Mouse (Mus musculus) forebrain, embryonic 10.5 days (tissue): ENCODE data around the gene Exoc6. TPM values are rescaled to one million over a fixed set of nuclear protein-coding genes. Genes with fewer than 3 reads are reported as not detected.

Experiments used
- DNase-seq: peaks from one replicate; pipeline ENCODE4 v3.0.0-alpha.2; 2017; ENCODE audit warnings: low spot score; ENCODE audit errors: extremely low spot score
- H3K27ac ChIP-seq: fragments of 300-500 bp; sonication (generic); 2 replicates; pipeline ENCODE4 v1.5.1; 2016; ENCODE audit warnings: mild to moderate bottlenecking
- H3K27me3 ChIP-seq: fragments of 300-500 bp; sonication (generic); 2 replicates; pipeline ENCODE4 v1.6.1; 2016; ENCODE audit warnings: mild to moderate bottlenecking; ENCODE audit not compliant: poor library complexity, severe bottlenecking
- H3K36me3 ChIP-seq: fragments of 300-500 bp; sonication (generic); replicated peaks from 2 replicates; pipeline ENCODE4 v1.6.1; 2016; ENCODE audit warnings: mild to moderate bottlenecking, moderate library complexity
- H3K4me1 ChIP-seq: fragments of 300-500 bp; sonication (generic); 2 replicates; pipeline ENCODE4 v1.6.1; 2016
- H3K4me3 ChIP-seq: fragments of 300-500 bp; sonication (generic); 2 replicates; pipeline ENCODE4 v1.5.1; 2016; ENCODE audit warnings: mild to moderate bottlenecking, moderate library complexity
- H3K9me3 ChIP-seq: fragments of 300-500 bp; sonication (generic); 2 replicates; pipeline ENCODE4 v1.6.1; 2016; ENCODE audit warnings: mild to moderate bottlenecking, moderate library complexity
- WGBS: fragments of 180-500 bp; shearing (Covaris S2); methylation state at CpG from one replicate; pipeline ENCODE4 v1.1.7; 2016; 5-methylcytosine and 5-hydroxymethylcytosine counted together
- polyA plus RNA-seq: library from polyadenylated mRNA; unstranded; fragments of >200 nt; fragmentation: Nextera tagmentation; extraction: Ambion mirVana; gene quantifications from 2 replicates; pipeline ENCODE4 v1.2.1, GENCODE M21; 2016

Gene Exoc6
- polyA plus RNA-seq, 1 experiment from 2014 or later = 9.3 TPM

DNA sequence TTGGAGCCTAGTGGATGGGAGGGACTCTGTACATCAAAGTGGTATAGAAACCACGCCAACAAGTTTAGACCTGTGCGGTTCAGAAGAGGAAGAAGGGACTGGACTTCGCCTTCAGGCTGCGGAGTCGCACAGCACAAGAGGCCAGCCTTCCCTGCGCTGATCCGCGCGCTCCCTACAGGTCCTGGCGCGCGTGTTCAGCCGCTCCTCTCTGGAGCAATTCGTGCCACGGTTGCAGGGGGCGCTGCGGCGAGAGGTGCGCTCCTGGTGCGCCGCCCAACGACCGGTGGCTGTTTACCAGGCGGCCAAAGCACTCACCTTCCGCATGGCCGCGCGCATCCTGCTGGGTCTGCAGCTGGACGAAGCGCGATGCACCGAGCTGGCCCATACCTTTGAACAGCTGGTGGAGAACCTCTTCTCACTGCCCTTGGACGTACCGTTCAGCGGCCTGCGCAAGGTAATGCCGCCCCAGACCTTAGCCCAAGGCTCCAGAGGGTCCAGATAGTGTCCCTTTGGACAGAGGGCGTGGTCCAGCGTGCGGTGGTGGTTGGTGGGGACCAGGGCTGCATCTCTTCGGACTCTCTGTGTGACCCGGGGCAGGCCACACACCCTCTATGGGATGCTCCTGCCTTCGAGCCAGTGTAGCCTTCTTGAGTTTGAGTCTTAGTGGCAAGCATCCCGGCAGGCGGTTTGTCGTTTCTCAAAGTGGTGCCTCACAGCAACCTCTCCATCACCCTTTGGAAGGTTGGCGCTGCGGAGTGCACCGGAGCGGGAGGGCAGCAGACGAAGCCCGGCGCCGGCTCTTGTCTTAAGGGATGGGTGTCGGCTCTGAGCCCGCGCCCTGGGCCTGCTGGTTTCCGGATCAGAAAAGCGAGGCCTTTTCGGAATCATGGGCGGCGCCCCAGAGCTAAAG, 137.0 kb downstream of the Exoc6 start:
- Histone ChIP-seq H3K9me3 (no peaks in the 10 kb centered on the region), H3K4me1 (peaks cover 45% of the 10 kb centered on the region), H3K27ac (no peak overlapping the region), H3K36me3 (no peaks in the 10 kb centered on the region), H3K4me3 (peak overlapping the region; percentile 27), H3K27me3 (peaks cover 100% of the 10 kb centered on the region)
- 2% methylated on average over 62 of the region's 62 CpGs for WGBS
- DNase-seq = peak; percentile 49

DNA sequence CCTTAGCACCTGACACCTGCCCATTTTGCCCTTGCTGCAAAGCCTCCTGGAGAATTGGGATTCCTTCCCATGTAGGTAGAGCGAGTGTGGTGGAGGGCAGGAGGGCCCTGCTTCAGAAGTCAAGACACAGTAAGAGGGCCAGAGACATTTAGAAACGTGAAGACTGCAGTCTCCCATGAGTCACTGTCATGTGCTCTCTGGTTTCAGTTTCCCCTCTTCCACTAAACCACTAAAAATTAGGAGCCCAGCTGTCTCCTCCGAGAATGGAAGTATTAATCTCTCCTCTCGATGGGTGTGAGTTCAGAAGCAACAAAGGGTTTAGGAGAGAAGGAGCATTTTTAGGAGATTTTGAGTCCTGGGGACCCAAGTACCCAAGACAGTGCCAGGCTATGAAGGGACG, 139.3 kb downstream of the Exoc6 start:
- no peak overlapping the region for H3K27ac ChIP-seq
- no peaks in the 10 kb centered on the region for H3K9me3 ChIP-seq
- peaks cover 100% of the 10 kb centered on the region for H3K27me3 ChIP-seq
- H3K4me1 ChIP-seq = peaks cover 54% of the 10 kb centered on the region
- H3K4me3 ChIP-seq = no peak overlapping the region
- no peaks in the 10 kb centered on the region for H3K36me3 ChIP-seq
- DNase-seq = no peak
- WGBS = 45% methylated on average over 5 of the region's 5 CpGs

DNA sequence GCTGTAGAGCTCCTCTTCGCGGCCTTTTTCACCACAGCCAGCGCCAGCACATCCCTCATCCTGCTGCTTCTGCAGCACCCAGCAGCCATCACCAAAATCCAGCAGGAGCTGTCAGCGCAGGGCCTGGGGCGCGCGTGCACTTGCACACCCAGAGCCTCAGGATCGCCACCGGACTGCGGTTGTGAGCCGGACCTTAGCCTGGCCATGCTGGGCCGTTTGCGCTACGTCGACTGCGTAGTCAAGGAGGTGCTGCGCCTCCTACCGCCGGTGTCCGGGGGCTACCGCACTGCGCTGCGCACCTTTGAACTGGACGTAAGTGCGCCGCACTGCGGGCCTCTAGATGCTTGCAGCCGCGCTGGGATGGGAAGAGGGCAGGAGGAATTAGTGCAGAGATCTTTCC, 140.5 kb downstream of the Exoc6 start:
- peak overlapping the region; percentile 34 for H3K4me3 ChIP-seq
- DNase-seq = peak; percentile 60
- H3K27me3 ChIP-seq = peaks cover 100% of the 10 kb centered on the region
- 2% methylated on average over 29 of the region's 29 CpGs for WGBS
- H3K36me3 ChIP-seq = no peaks in the 10 kb centered on the region
- no peak overlapping the region for H3K27ac ChIP-seq
- H3K9me3 ChIP-seq = no peaks in the 10 kb centered on the region
- peaks cover 49% of the 10 kb centered on the region for H3K4me1 ChIP-seq

DNA sequence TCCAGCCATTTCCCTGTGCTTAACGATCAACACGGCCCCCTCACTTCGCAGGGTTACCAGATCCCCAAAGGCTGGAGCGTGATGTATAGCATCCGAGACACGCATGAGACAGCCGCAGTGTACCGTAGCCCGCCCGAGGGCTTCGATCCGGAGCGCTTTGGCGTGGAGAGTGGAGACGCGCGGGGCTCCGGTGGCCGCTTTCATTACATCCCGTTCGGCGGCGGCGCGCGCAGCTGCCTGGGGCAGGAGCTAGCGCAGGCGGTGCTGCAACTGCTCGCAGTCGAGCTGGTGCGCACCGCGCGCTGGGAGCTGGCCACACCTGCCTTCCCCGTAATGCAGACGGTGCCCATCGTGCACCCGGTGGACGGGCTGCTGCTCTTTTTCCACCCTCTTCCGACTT, 142.7 kb downstream of the Exoc6 start:
- H3K36me3 ChIP-seq = no peaks in the 10 kb centered on the region
- H3K9me3 ChIP-seq = no peaks in the 10 kb centered on the region
- peaks cover 51% of the 10 kb centered on the region for H3K4me1 ChIP-seq
- under 1% methylated on average over 40 of the region's 40 CpGs for WGBS
- H3K27me3 ChIP-seq = peaks cover 100% of the 10 kb centered on the region
- H3K4me3 ChIP-seq = peak overlapping the region; percentile 47
- DNase-seq = peak; percentile 65
- H3K27ac ChIP-seq = no peak overlapping the region

DNA sequence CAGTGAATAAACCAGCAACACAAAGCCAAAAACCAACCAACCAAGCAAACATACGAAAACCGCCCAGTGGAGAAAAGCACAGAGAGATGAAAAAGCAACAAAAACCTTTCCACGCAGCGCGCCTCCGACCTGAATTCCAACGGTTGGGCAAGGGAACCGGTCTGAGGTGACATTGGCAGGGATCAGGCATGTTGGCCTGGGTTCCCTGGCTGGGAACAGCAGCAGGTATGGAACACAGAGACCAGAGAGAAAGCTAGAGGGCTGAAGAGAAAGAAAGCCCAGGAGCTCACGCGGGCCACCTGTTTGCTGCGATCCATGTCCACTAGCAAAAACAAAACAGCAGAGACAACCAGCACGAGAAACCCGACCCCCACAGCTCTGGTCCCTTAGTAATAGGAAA, 144.9 kb downstream of the Exoc6 start:
- H3K27ac ChIP-seq = no peak overlapping the region
- peaks cover 100% of the 10 kb centered on the region for H3K27me3 ChIP-seq
- no peaks in the 10 kb centered on the region for H3K36me3 ChIP-seq
- WGBS = 29% methylated on average over 13 of the region's 13 CpGs
- no peak for DNase-seq
- peaks cover 65% of the 10 kb centered on the region for H3K4me1 ChIP-seq
- H3K9me3 ChIP-seq = no peaks in the 10 kb centered on the region
- no peak overlapping the region; the same call in 1 of the 2 replicates for H3K4me3 ChIP-seq

DNA sequence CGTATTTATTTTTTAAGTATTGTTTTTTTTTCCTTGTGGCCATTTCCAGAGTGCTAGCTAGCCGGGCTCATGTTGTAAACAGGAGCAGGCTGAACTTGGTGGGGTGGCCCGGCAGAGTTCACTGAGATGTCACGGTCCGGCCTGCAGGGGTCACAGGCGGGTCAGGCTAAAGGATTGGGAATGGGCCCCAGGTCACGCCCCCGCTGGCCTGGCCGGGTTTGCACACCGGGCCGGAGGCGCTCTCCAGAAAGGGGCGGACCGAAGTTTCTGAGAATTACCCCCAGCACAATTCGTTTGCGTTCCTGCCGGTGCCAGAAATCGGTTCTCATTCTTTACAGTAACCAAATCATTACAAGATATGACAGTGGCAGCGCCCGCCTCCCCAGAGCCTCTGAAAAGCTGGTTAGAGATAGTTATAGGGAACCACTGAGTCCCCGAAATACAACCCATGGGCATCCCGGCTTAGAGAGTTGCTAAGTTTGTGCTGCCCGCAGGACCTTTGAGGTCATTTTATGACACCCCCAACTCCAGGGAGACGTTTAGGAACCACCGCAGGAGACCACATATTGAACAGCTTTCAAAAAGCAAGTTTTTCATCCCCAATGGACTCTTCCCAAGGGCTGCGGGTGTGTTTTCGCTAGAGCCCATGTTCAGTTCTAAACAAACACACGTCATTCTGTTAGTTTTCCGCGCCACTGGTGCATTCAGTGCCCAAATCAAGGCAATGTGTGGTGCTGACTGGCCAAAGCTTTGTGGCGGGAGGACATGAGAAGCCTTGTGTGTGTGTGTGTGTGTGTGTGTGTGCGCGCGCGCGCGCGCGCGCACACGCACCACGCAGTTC, 145.8 kb downstream of the Exoc6 start:
- peaks cover 59% of the 10 kb centered on the region for H3K4me1 ChIP-seq
- H3K4me3 ChIP-seq = peak overlapping the region; percentile 47
- peaks cover 100% of the 10 kb centered on the region for H3K27me3 ChIP-seq
- WGBS = 3% methylated on average over 42 of the region's 42 CpGs
- H3K9me3 ChIP-seq = no peaks in the 10 kb centered on the region
- H3K36me3 ChIP-seq = no peaks in the 10 kb centered on the region
- H3K27ac ChIP-seq = no peak overlapping the region
- DNase-seq = peak; percentile 47

DNA sequence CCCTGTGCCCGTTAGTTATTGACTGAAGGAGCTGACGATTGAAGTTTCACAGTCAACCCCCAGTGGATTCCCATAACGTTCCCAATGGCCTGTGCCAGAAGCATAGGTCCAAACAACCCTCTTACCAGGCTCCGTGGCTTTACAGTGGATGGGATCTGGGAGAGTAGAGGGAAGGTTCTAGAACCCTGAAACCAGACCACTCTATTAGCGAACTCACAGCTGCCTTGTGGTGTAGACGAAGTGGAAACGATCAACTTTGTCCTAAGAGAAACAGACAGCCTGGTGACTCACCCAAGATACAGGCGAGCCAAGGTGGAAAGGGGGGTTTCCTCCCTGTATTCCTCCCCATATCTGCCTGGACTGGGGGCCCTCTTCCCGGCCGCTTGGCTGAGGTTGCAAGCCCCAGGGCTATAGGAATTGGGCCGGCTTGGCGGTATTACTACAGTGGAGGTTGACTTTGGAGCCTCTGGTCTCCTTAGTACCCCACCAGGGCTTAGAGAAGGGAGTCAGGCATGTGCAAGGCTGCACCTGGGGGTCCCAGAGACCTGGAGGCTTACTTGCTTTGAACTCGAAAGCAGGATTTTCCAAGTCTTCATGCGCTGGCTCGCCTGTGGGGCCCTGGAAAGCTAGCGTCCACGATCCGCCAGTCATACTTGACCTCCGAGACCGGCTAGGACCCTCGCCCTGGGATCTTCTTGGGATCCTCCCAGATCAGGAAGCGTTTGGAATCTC, 146.6 kb downstream of the Exoc6 start:
- Histone ChIP-seq H3K4me1 (peaks cover 57% of the 10 kb centered on the region), H3K4me3 (peak overlapping the region; percentile 47), H3K36me3 (no peaks in the 10 kb centered on the region), H3K27ac (no peak overlapping the region), H3K27me3 (peaks cover 100% of the 10 kb centered on the region), H3K9me3 (no peaks in the 10 kb centered on the region)
- 3% methylated on average over 22 of the region's 22 CpGs for whole genome bisulfite sequencing
- no peak for DNase-seq

DNA sequence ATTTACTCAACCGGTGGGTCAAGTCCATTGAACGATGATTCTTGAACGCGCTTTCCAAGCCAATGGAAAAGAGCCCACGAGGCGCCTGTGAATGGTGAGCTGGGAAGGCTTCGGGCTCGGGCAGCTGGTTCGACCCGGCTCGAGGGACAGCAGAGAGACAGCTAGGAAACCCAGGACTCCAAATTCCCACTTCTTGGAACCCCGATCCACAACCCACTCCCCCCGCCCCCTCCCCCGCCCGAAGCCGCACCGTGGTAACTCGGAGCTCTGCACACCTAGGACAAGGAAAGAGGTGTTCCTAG, 147.1 kb downstream of the Exoc6 start:
- Histone ChIP-seq H3K9me3 (no peaks in the 10 kb centered on the region), H3K27ac (no peak overlapping the region), H3K27me3 (peaks cover 100% of the 10 kb centered on the region), H3K4me1 (peaks cover 55% of the 10 kb centered on the region), H3K4me3 (peak overlapping the region; percentile 47), H3K36me3 (no peaks in the 10 kb centered on the region)
- WGBS = under 1% methylated on average over 18 of the region's 18 CpGs
- DNase-seq = no peak

DNA sequence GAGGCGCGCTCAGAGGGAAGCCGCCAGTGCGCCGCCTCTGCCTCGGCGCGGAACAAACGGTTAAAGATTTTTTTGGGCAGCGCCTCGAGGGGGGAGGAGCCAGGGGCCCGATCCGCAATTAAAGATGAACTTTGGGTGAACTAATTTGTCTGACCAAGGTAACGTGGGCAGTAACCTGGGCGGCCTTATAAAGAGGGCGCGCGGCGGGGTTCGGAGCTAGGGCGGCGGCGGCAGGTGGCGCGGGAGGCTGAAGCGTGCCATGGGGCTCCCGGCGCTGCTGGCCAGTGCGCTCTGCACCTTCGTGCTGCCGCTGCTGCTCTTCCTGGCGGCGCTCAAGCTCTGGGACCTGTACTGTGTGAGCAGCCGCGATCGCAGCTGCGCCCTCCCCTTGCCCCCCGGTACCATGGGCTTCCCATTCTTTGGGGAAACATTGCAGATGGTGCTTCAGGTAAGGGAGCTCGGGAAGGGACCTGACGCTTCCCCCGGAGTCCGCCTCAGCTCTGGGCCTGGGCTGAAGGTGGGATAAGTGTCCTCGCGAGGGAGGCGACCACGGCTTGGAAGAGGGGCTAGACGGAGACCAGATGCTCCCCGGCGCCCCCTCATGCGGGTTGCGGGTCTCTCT, 147.5 kb downstream of the Exoc6 start, which contains the start of gene Cyp26a1:
Gene Cyp26a1, plus strand, starts transcription at position 148 of the 622 bp plus-strand sequence.
- WGBS = under 1% methylated on average over 51 of the region's 51 CpGs
- Histone ChIP-seq H3K27ac (no peak within 1 kb of the TSS; the same call in 1 of the 2 replicates), H3K4me1 (peaks cover 51% of the 10 kb centered on the region), H3K9me3 (no peaks in the 10 kb centered on the region), H3K4me3 (peak within 1 kb of the TSS; percentile 47), H3K36me3 (no peaks in the 10 kb centered on the region), H3K27me3 (peaks cover 100% of the 10 kb centered on the region)
- DNase-seq = peak; percentile 39

DNA sequence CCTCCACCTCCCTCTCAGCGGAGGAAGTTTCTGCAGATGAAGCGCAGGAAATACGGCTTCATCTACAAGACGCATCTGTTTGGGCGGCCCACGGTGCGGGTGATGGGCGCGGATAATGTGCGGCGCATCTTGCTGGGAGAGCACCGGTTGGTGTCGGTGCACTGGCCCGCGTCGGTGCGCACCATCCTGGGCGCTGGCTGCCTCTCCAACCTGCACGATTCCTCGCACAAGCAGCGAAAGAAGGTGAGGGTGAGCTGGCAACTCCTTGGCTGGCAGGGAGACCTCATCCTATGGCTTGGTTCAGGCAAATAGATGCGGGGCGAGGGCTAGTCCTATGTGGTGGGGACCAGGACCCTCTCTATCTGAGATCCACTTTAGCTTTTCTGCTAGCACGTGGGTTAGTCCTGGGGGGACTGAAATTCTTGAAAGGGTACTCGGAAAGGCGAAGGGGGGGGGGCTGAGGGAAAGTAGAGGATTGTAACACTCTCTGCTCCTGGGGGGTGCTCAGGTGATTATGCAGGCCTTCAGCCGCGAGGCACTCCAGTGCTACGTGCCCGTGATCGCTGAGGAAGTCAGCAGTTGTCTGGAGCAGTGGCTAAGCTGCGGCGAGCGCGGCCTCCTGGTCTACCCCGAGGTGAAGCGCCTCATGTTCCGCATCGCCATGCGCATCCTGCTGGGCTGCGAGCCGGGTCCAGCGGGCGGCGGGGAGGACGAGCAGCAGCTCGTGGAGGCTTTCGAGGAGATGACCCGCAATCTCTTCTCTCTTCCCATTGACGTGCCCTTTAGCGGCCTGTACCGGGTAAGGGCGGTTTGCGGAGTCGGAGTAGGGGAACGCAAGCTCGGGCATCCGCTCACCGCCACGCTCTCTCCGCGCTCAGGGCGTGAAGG, 148.3 kb downstream of the Exoc6 start:
- WGBS = under 1% methylated on average over 63 of the region's 63 CpGs
- Histone ChIP-seq H3K27me3 (peaks cover 100% of the 10 kb centered on the region), H3K4me3 (peak overlapping the region; percentile 47), H3K4me1 (peaks cover 43% of the 10 kb centered on the region), H3K9me3 (no peaks in the 10 kb centered on the region), H3K27ac (no peak overlapping the region; the same call in 1 of the 2 replicates), H3K36me3 (no peaks in the 10 kb centered on the region)
- DNase-seq = peak; percentile 35

DNA sequence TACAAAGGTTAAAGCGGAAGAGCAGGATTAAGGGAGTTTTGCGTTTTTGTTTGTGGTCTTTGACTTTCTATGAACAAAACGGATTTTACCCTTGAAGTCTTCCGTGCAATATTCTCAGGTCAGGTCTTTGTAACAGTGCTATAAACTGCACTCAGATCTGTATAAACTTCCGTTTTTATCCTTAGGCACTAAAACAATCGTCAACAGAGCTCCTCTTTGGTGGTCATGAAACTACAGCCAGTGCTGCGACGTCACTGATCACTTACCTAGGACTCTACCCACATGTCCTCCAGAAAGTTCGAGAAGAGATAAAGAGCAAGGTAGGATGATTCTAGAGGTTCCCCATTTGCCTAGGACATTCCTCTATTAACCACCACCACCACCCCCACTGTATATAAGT, 149.5 kb downstream of the Exoc6 start:
- peaks cover 100% of the 10 kb centered on the region for H3K27me3 ChIP-seq
- DNase-seq = no peak
- no peaks in the 10 kb centered on the region for H3K36me3 ChIP-seq
- no peak overlapping the region for H3K27ac ChIP-seq
- H3K9me3 ChIP-seq = no peaks in the 10 kb centered on the region
- peaks cover 43% of the 10 kb centered on the region for H3K4me1 ChIP-seq
- H3K4me3 ChIP-seq = no peak overlapping the region
- 20% methylated on average over 9 of the region's 9 CpGs for WGBS
